Mouse (Mus musculus) stomach, postnatal 0 days (tissue): ENCODE data around the gene Ncaph2.

ENCODE experiments used
- CTCF ChIP-seq: IDR thresholded peaks from 2 replicates; pipeline ENCODE4 v1.5.1; 2016; ENCODE audit warnings: antibody characterized with exemption, low read depth, mild to moderate bottlenecking, moderate library complexity
- EP300 ChIP-seq: optimal IDR thresholded peaks from 2 replicates; pipeline ENCODE3; 2016; ENCODE audit warnings: antibody characterized with exemption

- no peak for TF ChIP-seq CTCF
- TF ChIP-seq EP300 = no peak
These were observed 853 bp downstream of the Ncaph2 start for GRCm38 (mm10) chr15:89356372-89356771.
